Mouse (Mus musculus) liver, embryonic 11.5 days (tissue): Measurements from ENCODE around the gene Cped1. TPM values are rescaled to one million over a fixed set of nuclear protein-coding genes. Genes with fewer than 3 reads are reported as not detected.
"Not testable (repeated sequence)": the region's sequence is repeated elsewhere in the genome, so short reads cannot be mapped to it uniquely, and the experiment has no call there.

ENCODE experiments used
- ATAC-seq: fragments of 200-750 bp; cut with Nextera tagmentation; replicated peaks from 2 replicates; pipeline ENCODE4 v1.8.0; 2017; ENCODE audit warnings: moderate number of reproducible peaks, mild to moderate bottlenecking, moderate TSS enrichment, moderate library complexity; ENCODE audit not compliant: low FRiP score
- DNase-seq: peaks from one replicate; pipeline ENCODE4 v3.0.0-alpha.2; 2017; ENCODE audit warnings: low spot score
- H3K27ac ChIP-seq: fragments of 300-500 bp; sonication (generic); 2 replicates; pipeline ENCODE4 v1.5.1; 2014; ENCODE audit warnings: mild to moderate bottlenecking, low read depth, low read length, control low read depth
- H3K27me3 ChIP-seq: fragments of 300-500 bp; sonication (generic); replicated peaks from 2 replicates; pipeline ENCODE4 v1.6.1; 2014; ENCODE audit warnings: low read length, mixed read lengths; ENCODE audit not compliant: control insufficient read depth, insufficient read depth
- H3K36me3 ChIP-seq: fragments of 300-500 bp; sonication (generic); 2 replicates; pipeline ENCODE4 v1.6.1; 2014; ENCODE audit warnings: mild to moderate bottlenecking, low read length, moderate library complexity, mixed read lengths; ENCODE audit not compliant: control insufficient read depth, insufficient read depth
- H3K4me1 ChIP-seq: fragments of 300-500 bp; sonication (generic); replicated peaks from 2 replicates; pipeline ENCODE4 v1.6.1; 2014; ENCODE audit warnings: low read length, mixed read lengths; ENCODE audit not compliant: control insufficient read depth, insufficient read depth
- H3K4me2 ChIP-seq: fragments of 300-500 bp; sonication (generic); 2 replicates; pipeline ENCODE4 v1.6.1; 2014; ENCODE audit warnings: mild to moderate bottlenecking, control low read depth, moderate library complexity
- H3K4me3 ChIP-seq: fragments of 300-500 bp; sonication (generic); 2 replicates; pipeline ENCODE4 v1.5.1; 2014; ENCODE audit warnings: low read depth, low read length, control low read depth
- H3K9ac ChIP-seq: fragments of 300-500 bp; sonication (generic); 2 replicates; pipeline ENCODE4 v1.6.1; 2014; ENCODE audit warnings: low read depth, low read length, control low read depth
- H3K9me3 ChIP-seq: fragments of 300-500 bp; sonication (generic); 2 replicates; pipeline ENCODE4 v1.6.1; 2016; ENCODE audit warnings: low read length, inconsistent platforms, mixed read lengths; ENCODE audit not compliant: control insufficient read depth
- WGBS: fragments of 180-500 bp; shearing (Covaris S2); extraction: QIAGEN DNeasy Blood & Tissue Kit; methylation state at CpG from one replicate; pipeline ENCODE4 v1.1.7; 2014; 5-methylcytosine and 5-hydroxymethylcytosine counted together
- polyA plus RNA-seq: library from polyadenylated mRNA; unstranded; fragments of >200 nt; fragmentation: Nextera tagmentation; extraction: Ambion mirVana; gene quantifications from 2 replicates; pipeline ENCODE4 v1.2.1, GENCODE M21; 2014

Cped1 gene
- polyA plus RNA-seq, 1 experiment from 2014 or later = 6.9 TPM

- ATAC-seq (peak; percentile 54; the same call in 1 of the 2 replicates), DNase-seq (no peak)
- H3K4me2 ChIP-seq = no peak overlapping the region
- no peak overlapping the region for H3K27ac ChIP-seq
- no peaks in the 10 kb centered on the region for H3K9me3 ChIP-seq
- H3K36me3 ChIP-seq = no peaks in the 10 kb centered on the region
- no peak overlapping the region for H3K9ac ChIP-seq
- WGBS = 25% methylated on average over 12 of the region's 12 CpGs
- no peaks in the 10 kb centered on the region for H3K4me1 ChIP-seq
- H3K4me3 ChIP-seq = no peak overlapping the region
- no peaks in the 10 kb centered on the region for H3K27me3 ChIP-seq
Observed at GRCm38 (mm10) chr6:22122080-22122479, 136.4 kb downstream of the Cped1 start.

DNA sequence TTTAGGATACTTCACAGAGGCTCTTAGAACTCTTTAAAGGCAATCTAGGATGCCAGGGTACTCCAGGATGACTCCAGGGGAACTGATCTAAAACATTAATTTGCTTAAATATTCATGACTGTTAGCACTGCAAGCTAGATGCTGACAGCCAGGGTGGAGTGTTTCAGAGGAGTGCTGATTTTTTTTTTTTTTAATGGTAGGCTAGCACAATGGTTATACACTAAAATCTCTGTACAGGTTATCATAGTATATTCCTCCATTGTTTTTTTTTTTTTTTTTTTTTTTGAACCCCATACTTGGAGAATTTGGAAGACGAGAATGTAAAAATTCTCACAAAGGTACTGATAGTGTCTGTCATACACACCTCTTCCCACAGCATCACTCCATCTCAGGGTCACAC lies 137.0 kb downstream of the Cped1 start:
- ATAC-seq (no peak), DNase-seq (no peak)
- Histone ChIP-seq H3K27me3 (no peaks in the 10 kb centered on the region), H3K9me3 (no peaks in the 10 kb centered on the region), H3K27ac (no peak overlapping the region), H3K4me1 (no peaks in the 10 kb centered on the region), H3K36me3 (no peaks in the 10 kb centered on the region), H3K4me3 (no peak overlapping the region), H3K4me2 (no peak overlapping the region), H3K9ac (no peak overlapping the region)
- 87% methylated on average over 1 of the region's 1 CpGs for WGBS

GRCm38 (mm10) chr6:22123332-22123731 lies 137.6 kb downstream of the Cped1 start:
- H3K36me3 ChIP-seq = no peaks in the 10 kb centered on the region
- 63% methylated on average over 3 of the region's 3 CpGs for WGBS

DNA sequence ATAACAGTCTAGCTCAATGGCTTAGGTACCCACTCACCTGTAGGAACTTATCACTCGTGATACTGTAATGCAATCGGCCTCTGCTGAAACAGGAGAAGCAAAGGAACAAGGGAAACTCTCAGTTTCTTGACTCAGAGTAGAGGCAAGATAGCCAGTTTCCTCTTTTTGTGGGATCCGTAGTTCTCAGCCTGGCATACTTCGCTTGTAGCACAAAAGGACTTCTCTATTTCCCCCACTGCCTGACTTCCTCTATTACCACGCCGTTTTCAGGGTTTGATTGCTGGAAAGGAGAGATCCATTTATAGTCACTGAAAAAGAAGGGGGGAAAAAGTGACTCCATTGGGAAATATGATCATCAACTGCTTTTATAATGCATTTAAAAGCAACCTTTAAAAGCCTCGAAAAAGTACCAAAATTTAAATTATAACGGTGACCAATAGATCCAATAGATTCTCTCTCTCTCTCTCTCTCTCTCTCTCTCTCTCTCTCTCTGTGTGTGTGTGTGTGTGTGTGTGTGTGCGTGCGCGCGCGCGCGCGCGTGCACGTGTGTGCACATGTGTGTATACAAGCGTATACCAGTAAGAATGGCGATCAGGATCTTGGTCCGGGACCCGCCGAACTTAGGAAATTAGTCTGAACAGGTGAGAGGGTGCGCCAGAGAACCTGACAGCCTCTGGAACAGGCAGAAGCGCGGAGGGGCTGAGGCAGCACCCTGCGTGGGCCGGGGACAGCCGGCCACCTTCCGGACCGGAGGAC lies 139.0 kb downstream of the Cped1 start:
- not testable (repeated sequence) for ATAC-seq, H3K4me3 ChIP-seq, H3K27ac ChIP-seq, H3K9me3 ChIP-seq, H3K36me3 ChIP-seq, H3K4me1 ChIP-seq, H3K4me2 ChIP-seq, H3K27me3 ChIP-seq, DNase-seq, H3K9ac ChIP-seq
- WGBS = 61% methylated on average over 24 of the region's 31 CpGs

More at GRCm38 (mm10) chr6:22123332-22123731, 137.6 kb downstream of the Cped1 start:
- Histone ChIP-seq H3K9me3 (no peaks in the 10 kb centered on the region), H3K27me3 (no peaks in the 10 kb centered on the region), H3K9ac (no peak overlapping the region), H3K4me3 (no peak overlapping the region), H3K4me1 (no peaks in the 10 kb centered on the region), H3K27ac (no peak overlapping the region), H3K4me2 (no peak overlapping the region)
- no peak for DNase-seq
- ATAC-seq = no peak

- Histone ChIP-seq H3K9me3 (no peaks in the 10 kb centered on the region), H3K36me3 (no peaks in the 10 kb centered on the region), H3K27ac (no peak overlapping the region), H3K4me3 (no peak overlapping the region), H3K4me2 (peak overlapping the region; percentile 17; the same call in 1 of the 2 replicates), H3K9ac (no peak overlapping the region), H3K4me1 (no peaks in the 10 kb centered on the region), H3K27me3 (no peaks in the 10 kb centered on the region)
- WGBS = 52% methylated on average over 10 of the region's 10 CpGs
- DNase-seq (no peak), ATAC-seq (no peak)
Observed at GRCm38 (mm10) chr6:22135038-22135631, 149.4 kb downstream of the Cped1 start.

DNA sequence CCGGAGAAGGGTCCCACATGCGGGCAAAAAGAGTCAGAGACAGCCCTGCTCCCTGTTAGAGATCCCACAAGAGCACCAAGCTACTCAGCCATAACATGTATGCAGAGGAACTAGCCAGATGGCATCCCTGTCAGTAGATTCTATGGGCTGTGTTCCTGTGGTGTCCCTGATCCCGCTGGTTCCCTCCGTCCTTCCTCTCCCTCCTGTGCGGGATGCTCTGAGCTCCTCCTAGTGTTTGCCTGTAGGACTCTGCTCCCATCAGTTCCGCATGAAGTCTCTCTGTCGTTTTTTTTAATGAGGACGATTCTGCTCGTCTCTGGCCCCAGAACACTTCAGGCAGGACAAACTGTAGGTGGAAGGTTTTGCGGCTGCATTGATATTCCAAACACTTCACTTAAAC lies 151.1 kb downstream of the Cped1 start:
- no peaks in the 10 kb centered on the region for H3K4me1 ChIP-seq
- no peak overlapping the region for H3K9ac ChIP-seq
- H3K27ac ChIP-seq = no peak overlapping the region
- no peak overlapping the region for H3K4me3 ChIP-seq
- no peak overlapping the region for H3K4me2 ChIP-seq
- no peak for DNase-seq
- H3K36me3 ChIP-seq = no peaks in the 10 kb centered on the region
- H3K27me3 ChIP-seq = no peaks in the 10 kb centered on the region
- no peaks in the 10 kb centered on the region for H3K9me3 ChIP-seq
- 65% methylated on average over 10 of the region's 10 CpGs for WGBS
- ATAC-seq = no peak

DNA sequence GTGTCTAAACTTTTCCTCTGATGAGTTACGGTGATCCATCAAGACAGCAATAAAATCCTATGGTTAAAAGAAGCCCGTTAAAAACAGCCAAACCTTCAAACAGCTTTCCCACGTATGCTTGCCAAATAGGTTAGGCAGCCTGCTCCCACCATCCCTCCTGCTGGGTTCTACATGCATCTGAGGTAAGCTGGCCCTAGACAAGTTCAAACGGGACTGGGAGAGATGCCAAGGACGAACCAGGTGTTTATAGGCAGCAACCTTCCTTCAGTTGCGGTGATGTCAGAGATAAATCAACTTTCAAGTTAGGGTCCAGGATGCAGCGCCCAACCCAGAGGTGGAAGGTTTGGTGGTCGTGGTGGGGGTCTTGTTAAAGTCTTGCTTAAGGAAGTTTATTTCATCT lies 155.1 kb downstream of the Cped1 start:
- 72% methylated on average over 8 of the region's 8 CpGs for WGBS

DNA sequence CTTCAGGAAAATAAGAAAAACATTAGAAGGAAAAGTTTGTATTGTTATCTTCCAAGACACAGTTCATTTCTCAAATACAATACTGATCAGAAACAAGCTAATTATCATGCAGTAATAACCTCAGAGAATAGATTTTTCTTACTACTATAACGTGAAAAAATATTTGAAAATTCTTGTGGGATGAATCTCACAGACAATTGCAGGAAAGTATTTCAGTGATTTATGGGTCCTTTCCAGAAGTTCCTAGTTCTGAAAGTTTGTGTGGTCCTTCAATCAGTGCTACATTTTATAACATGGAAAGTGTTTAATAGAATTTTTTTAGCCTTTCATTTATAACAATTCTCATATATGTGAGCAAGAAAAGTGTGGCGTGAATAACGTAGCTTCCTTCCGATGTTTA lies 161.5 kb downstream of the Cped1 start:
- no peak overlapping the region for H3K27ac ChIP-seq
- ATAC-seq (no peak), DNase-seq (no peak)
- 88% methylated on average over 4 of the region's 4 CpGs for WGBS
- no peaks in the 10 kb centered on the region for H3K36me3 ChIP-seq
- H3K4me3 ChIP-seq = no peak overlapping the region
- no peak overlapping the region for H3K9ac ChIP-seq
- H3K27me3 ChIP-seq = no peaks in the 10 kb centered on the region
- no peak overlapping the region for H3K4me2 ChIP-seq
- H3K4me1 ChIP-seq = no peaks in the 10 kb centered on the region
- H3K9me3 ChIP-seq = no peaks in the 10 kb centered on the region

More for the DNA sequence above, 155.1 kb downstream of the Cped1 start:
- Histone ChIP-seq H3K36me3 (no peaks in the 10 kb centered on the region), H3K4me3 (no peak overlapping the region), H3K4me2 (no peak overlapping the region), H3K9me3 (no peaks in the 10 kb centered on the region), H3K9ac (no peak overlapping the region), H3K27ac (no peak overlapping the region), H3K27me3 (no peaks in the 10 kb centered on the region), H3K4me1 (no peaks in the 10 kb centered on the region)
- ATAC-seq = no peak
- DNase-seq = no peak

DNA sequence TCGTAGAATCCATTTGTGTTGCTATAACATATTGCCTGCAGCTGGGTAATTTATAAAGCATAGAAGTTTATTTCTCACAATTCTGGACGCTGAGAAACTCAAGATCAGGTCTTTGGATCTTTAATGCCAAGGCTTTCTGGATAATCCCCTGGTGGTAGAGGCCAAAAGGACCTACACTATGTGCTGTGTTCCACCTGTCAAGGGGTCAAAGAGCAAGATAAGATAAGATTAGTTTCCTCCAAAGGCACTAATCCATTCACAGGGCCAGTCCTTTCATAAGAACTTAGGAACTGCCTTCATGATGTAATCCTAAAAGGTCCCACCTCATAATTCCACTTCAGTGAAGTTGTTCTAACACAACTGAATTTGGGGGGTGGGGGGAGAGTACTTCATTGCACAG lies 162.8 kb downstream of the Cped1 start:
- DNase-seq (no peak), ATAC-seq (no peak)
- Histone ChIP-seq H3K4me2 (no peak overlapping the region), H3K4me1 (no peaks in the 10 kb centered on the region), H3K4me3 (no peak overlapping the region), H3K27ac (no peak overlapping the region), H3K36me3 (no peaks in the 10 kb centered on the region), H3K9me3 (no peaks in the 10 kb centered on the region), H3K27me3 (no peaks in the 10 kb centered on the region), H3K9ac (no peak overlapping the region)
- WGBS = 76% methylated on average over 2 of the region's 2 CpGs
